Mouse (Mus musculus): ENCODE results near the gene Gm19345.

Gm19345 gene

GRCm38 (mm10) chr7:19875948-19876682 is 24.3 kb downstream of the Gm19345 start:
- DNase-seq = no peak

GRCm38 (mm10) chr7:19876781-19877425 is 25.1 kb downstream of the Gm19345 start:
- DNase-seq = peak; percentile 38

GRCm38 (mm10) chr7:19880754-19881153 is 29.0 kb downstream of the Gm19345 start:
- no peak for DNase-seq

- DNase-seq = no peak
Measured at GRCm38 (mm10) chr7:19887849-19888248, 36.0 kb downstream of the Gm19345 start, which contains the start of gene Ceacam19. Gene Ceacam19, minus strand, starts transcription at chr7:19887965.

- peak; percentile 66 for DNase-seq
Measured at GRCm38 (mm10) chr7:19889881-19890280, 38.1 kb downstream of the Gm19345 start.
